Mouse (Mus musculus) bone marrow macrophage, adult 2 months (primary cell): ENCODE results near the gene Pde3a.

ENCODE experiments used
- CTCF ChIP-seq: IDR thresholded peaks from 2 replicates; pipeline ENCODE4 v1.5.1; 2012; ENCODE audit warnings: low read depth, mild to moderate bottlenecking, low read length, moderate library complexity
- POLR2A ChIP-seq: IDR thresholded peaks from 2 replicates; pipeline ENCODE4 v1.6.1; 2012; ENCODE audit warnings: mild to moderate bottlenecking, low read depth, low read length, borderline replicate concordance

- TF ChIP-seq CTCF (no peak), POLR2A (no peak)
Measured at GRCm38 (mm10) chr6:141246391-141246790, 2.7 kb upstream of the Pde3a start.
